Mouse (Mus musculus): ENCODE results near the gene Lonp1. TPM values are rescaled to one million over a fixed set of nuclear protein-coding genes. Genes with fewer than 3 reads are reported as not detected.
A peak's percentile ranks its signal among the peaks of the same experiment; 100 is the strongest.

Lonp1 gene
- polyA plus RNA-seq, 1 experiment from 2014 or later, result 62.6 TPM

DNA sequence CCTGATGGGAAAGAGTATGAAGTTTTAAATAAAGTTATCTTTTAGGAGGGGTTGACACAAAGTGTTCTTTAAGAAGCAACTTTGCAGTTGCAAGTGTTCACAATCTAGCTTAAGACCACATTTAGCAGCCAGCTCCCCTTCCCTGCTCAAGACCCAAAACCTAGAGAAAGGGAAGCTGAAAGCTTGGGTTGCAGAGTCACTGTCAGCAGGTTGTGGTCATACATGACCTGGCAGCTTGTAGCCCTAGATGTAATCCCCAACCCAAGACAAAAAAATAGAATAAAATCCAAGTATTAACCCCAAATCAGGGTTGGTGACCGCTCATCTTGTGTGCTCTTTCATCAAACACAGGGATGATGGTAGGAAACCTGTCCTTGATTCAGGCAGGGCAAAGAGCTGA is 43.6 kb downstream of the Lonp1 start:
- Histone ChIP-seq H3K4me3 (replicated peaks) (peak overlapping the region; percentile 87), H3K9me3 (no peaks in the 10 kb centered on the region), H3K27ac (no peak overlapping the region), H3K4me1 (replicated peaks) (peaks cover 41% of the 10 kb centered on the region), H3K4me2 (replicated peaks) (peak overlapping the region; percentile 76), H3K9ac (peak overlapping the region; percentile 89), H3K27me3 (replicated peaks) (no peaks in the 10 kb centered on the region), H3K36me3 (peaks cover 42% of the 10 kb centered on the region)
- no peak for ATAC-seq
- 71% methylated on average over 1 of the region's 1 CpGs for WGBS

DNA sequence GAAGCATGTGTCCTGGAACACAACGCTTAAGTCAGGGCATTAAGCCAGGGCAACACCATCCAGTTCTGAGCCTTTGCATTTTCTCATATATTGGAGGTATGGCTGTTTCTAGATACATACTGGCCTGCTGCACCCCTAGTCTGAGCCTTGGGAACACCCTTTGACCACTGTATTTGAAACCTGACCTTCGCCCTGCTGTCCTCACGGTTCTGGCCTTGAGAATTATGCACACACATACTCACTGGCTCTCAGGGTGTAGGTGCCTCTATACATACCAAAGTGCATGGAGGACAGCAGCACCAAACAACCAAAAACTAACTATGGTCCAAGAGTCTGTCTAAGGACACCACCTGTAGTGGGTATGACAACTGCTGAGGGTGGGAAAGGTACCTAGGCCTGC is 53.7 kb downstream of the Lonp1 start:
- WGBS, result 80% methylated on average over 3 of the region's 3 CpGs
- Histone ChIP-seq H3K27me3 (replicated peaks) (no peaks in the 10 kb centered on the region), H3K4me3 (replicated peaks) (no peak overlapping the region), H3K4me1 (replicated peaks) (0 out of 2 replicates have a peak, but pooled peaks cover 7% of the 10 kb centered on the region), H3K4me2 (replicated peaks) (no peak overlapping the region), H3K27ac (no peak overlapping the region), H3K36me3 (peaks cover 75% of the 10 kb centered on the region), H3K9ac (no peak overlapping the region), H3K9me3 (no peaks in the 10 kb centered on the region)
- ATAC-seq, result peak; percentile 60

DNA sequence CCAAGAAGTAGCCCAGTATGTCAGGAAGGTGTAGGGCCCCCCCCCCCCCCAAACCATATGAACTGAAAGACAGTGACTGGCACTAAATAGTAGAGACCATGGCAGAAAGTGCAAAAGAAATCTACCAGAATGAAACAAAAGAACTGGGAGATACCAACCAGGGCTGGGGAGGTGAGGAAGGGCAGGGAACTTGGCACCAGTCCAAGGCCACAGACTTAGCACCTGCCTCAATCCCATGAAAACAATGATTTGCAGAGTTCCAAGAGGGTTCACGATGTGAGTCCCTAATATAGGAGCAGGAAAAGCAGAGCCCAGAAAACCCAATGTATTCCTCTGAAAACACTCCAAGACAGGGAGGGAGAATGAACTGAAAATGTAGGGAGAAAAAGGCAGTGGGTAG is 54.5 kb downstream of the Lonp1 start:
- Histone ChIP-seq H3K9me3 (no peaks in the 10 kb centered on the region), H3K27ac (no peak overlapping the region), H3K27me3 (replicated peaks) (no peaks in the 10 kb centered on the region), H3K9ac (no peak overlapping the region), H3K4me3 (replicated peaks) (no peak overlapping the region), H3K4me2 (replicated peaks) (no peak overlapping the region), H3K4me1 (replicated peaks) (0 out of 2 replicates have a peak, but pooled peaks cover 7% of the 10 kb centered on the region), H3K36me3 (peaks cover 77% of the 10 kb centered on the region)
- ATAC-seq, result 0 out of 2 replicates have a peak, but pooled peaks have one; percentile 61
- WGBS, result 40% methylated on average over 1 of the region's 1 CpGs

DNA sequence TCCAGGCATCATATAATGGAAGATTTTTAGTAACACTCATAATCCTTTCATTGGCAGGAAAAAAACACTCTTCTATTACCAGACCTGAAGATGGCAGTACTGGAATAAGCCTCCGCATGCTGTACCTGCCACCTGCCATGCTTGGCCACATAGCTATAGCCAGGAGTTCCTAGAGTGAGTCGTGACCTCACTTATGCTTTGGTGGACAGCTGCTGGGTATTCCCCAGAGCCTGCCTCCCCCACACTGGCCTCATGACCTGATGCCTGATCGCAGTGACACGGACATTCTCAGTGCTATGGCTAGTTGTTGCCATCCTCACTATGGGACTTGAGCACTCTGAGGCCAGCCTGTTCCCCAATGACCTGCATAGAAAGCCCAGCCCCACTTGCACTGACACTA is 56.4 kb downstream of the Lonp1 start:
- Histone ChIP-seq H3K36me3 (peaks cover 84% of the 10 kb centered on the region), H3K4me1 (replicated peaks) (0 out of 2 replicates have a peak, but pooled peaks cover 7% of the 10 kb centered on the region), H3K9ac (no peak overlapping the region), H3K27me3 (replicated peaks) (no peaks in the 10 kb centered on the region), H3K9me3 (no peaks in the 10 kb centered on the region), H3K4me2 (replicated peaks) (no peak overlapping the region), H3K4me3 (replicated peaks) (no peak overlapping the region), H3K27ac (no peak overlapping the region)
- no peak for ATAC-seq
- WGBS, result 91% methylated on average over 4 of the region's 4 CpGs

DNA sequence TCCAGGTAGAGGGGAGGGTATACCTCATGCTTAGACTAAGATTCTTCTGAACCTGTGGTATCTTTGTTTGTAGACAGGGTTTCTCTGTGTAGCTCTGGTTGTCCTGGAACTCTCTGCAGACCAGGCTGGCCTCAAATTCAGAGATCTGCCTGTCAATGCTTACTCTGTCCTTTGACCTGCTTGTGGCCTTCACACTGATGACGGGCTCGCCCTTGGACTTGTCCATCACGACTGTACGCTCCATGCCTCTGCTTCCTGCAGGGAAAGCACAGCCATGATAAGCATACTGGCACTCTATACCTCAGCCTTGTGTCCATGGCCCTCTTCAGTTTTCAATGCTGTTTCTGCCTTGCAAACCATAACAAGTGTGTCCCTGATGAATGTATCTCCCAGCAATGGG is 59.3 kb downstream of the Lonp1 start:
- peaks cover 88% of the 10 kb centered on the region for H3K36me3 ChIP-seq
- no peak overlapping the region for H3K4me3 ChIP-seq (replicated peaks)
- 0 out of 2 replicates have a peak, but pooled peaks cover under 1% of the 10 kb centered on the region for H3K4me1 ChIP-seq (replicated peaks)
- H3K9me3 ChIP-seq, result no peaks in the 10 kb centered on the region
- no peak overlapping the region for H3K4me2 ChIP-seq (replicated peaks)
- no peak for ATAC-seq
- no peak overlapping the region for H3K9ac ChIP-seq
- 91% methylated on average over 4 of the region's 4 CpGs for WGBS
- no peak overlapping the region for H3K27ac ChIP-seq
- no peaks in the 10 kb centered on the region for H3K27me3 ChIP-seq (replicated peaks)

DNA sequence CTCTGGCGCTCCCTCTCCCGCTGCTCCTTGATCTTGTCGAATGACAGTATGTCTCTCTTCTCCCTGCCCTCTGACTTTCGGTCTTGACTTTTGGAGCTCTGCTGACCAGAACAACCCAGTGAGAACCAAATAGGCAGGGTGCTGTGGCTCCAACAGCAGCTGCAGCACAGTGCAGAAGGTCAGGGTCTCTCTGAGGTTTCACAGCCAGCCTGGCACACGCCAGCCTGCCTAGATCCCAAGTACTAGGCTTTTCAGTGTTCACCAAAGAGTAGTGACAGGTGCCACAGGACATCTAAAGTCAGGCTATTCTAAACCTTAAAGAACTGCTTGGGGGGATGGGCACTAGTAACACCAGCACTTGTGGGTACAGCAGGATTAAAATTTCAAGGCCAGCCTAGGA is 59.8 kb downstream of the Lonp1 start:
- 96% methylated on average over 5 of the region's 5 CpGs for WGBS
- Histone ChIP-seq H3K36me3 (peaks cover 93% of the 10 kb centered on the region), H3K4me1 (replicated peaks) (no peaks in the 10 kb centered on the region), H3K27me3 (replicated peaks) (no peaks in the 10 kb centered on the region), H3K4me3 (replicated peaks) (no peak overlapping the region), H3K9me3 (no peaks in the 10 kb centered on the region), H3K4me2 (replicated peaks) (no peak overlapping the region), H3K9ac (no peak overlapping the region), H3K27ac (no peak overlapping the region)
- ATAC-seq, result no peak

DNA sequence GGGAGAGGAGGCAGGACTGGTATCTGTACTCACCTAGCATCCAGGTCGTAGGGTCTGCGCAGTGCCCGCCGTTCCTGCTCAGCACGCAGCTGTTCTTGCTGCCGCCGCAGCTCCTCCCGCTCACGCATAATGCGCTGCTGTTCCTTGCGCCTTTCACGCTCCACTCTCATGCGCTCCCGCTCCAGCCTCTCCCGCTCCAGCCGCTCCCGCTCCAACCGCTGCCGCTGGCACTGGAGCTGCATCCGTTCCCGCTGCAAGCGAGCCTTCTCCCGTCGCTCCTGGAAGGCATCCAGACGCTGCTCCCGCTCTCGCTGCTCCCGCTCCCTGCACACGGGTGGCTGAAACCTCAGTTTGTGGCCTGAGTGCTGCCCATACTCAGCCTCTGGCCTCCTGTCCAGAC is 60.4 kb downstream of the Lonp1 start:
- no peak overlapping the region for H3K4me3 ChIP-seq (replicated peaks)
- H3K36me3 ChIP-seq, result peaks cover 93% of the 10 kb centered on the region
- H3K4me1 ChIP-seq (replicated peaks), result no peaks in the 10 kb centered on the region
- H3K9me3 ChIP-seq, result no peaks in the 10 kb centered on the region
- WGBS, result 93% methylated on average over 29 of the region's 29 CpGs
- no peak overlapping the region for H3K9ac ChIP-seq
- H3K27ac ChIP-seq, result no peak overlapping the region
- no peak for ATAC-seq
- no peak overlapping the region for H3K4me2 ChIP-seq (replicated peaks)
- H3K27me3 ChIP-seq (replicated peaks), result no peaks in the 10 kb centered on the region

Other genes with a start within 250 kb of the Lonp1 start
- gene Ptprs, start 150.4 kb downstream of the Lonp1 start, polyA plus RNA-seq (2015; fragmentation: Nextera tagmentation; extraction: Ambion mirVana), result 56.3 and 56.8 TPM in 2 replicates
- not detected in 2 replicates for gene Znrf4, start 114.5 kb downstream of the Lonp1 start, polyA plus RNA-seq (2015; fragmentation: Nextera tagmentation; extraction: Ambion mirVana)
- 1.3 and 1.4 TPM in 2 replicates for gene Gm20219, start 72.5 kb downstream of the Lonp1 start, polyA plus RNA-seq (2015; fragmentation: Nextera tagmentation; extraction: Ambion mirVana)
- gene Safb2, start 42.3 kb downstream of the Lonp1 start, polyA plus RNA-seq (2015; fragmentation: Nextera tagmentation; extraction: Ambion mirVana), result 66.7 and 74.7 TPM in 2 replicates
- 79.3 and 86.2 TPM in 2 replicates for gene Safb, start 42.1 kb downstream of the Lonp1 start, polyA plus RNA-seq (2015; fragmentation: Nextera tagmentation; extraction: Ambion mirVana)
- gene 2410015M20Rik, start 17.1 kb downstream of the Lonp1 start, polyA plus RNA-seq (2015; fragmentation: Nextera tagmentation; extraction: Ambion mirVana), result 283 and 287 TPM in 2 replicates
- gene Rpl36, start 13.5 kb downstream of the Lonp1 start, polyA plus RNA-seq (2015; fragmentation: Nextera tagmentation; extraction: Ambion mirVana), result 1,919 and 1,958 TPM in 2 replicates
- gene Catsperd, start 1.3 kb upstream of the Lonp1 start, polyA plus RNA-seq (2015; fragmentation: Nextera tagmentation; extraction: Ambion mirVana), result 0.48 and 0.68 TPM in 2 replicates
- gene Ranbp3, start 46.4 kb upstream of the Lonp1 start, polyA plus RNA-seq (2015; fragmentation: Nextera tagmentation; extraction: Ambion mirVana), result 73.5 and 76.2 TPM in 2 replicates
- 471 and 522 TPM in 2 replicates for gene Ndufa11, start 90.9 kb upstream of the Lonp1 start, polyA plus RNA-seq (2015; fragmentation: Nextera tagmentation; extraction: Ambion mirVana)
- gene Vmac, start 91.1 kb upstream of the Lonp1 start, polyA plus RNA-seq (2015; fragmentation: Nextera tagmentation; extraction: Ambion mirVana), result 14.3 and 15.2 TPM in 2 replicates
- 9.9 and 10.7 TPM in 2 replicates for gene Nrtn, start 130.6 kb upstream of the Lonp1 start, polyA plus RNA-seq (2015; fragmentation: Nextera tagmentation; extraction: Ambion mirVana)
- gene Dus3l, start 137.9 kb upstream of the Lonp1 start, polyA plus RNA-seq (2015; fragmentation: Nextera tagmentation; extraction: Ambion mirVana), result 38.7 and 42.8 TPM in 2 replicates
- 1.2 and 1.6 TPM in 2 replicates for gene Prr22, start 143.4 kb upstream of the Lonp1 start, polyA plus RNA-seq (2015; fragmentation: Nextera tagmentation; extraction: Ambion mirVana)
- 3.1 and 4.4 TPM in 2 replicates for gene Rfx2, start 204.1 kb upstream of the Lonp1 start, polyA plus RNA-seq (2015; fragmentation: Nextera tagmentation; extraction: Ambion mirVana)
- gene Acsbg2, start 247.6 kb upstream of the Lonp1 start, polyA plus RNA-seq (2015; fragmentation: Nextera tagmentation; extraction: Ambion mirVana), result not detected in 2 replicates
- 0.15 and 0.19 TPM in 2 replicates for gene 1700061G19Rik, start 248.6 kb upstream of the Lonp1 start, polyA plus RNA-seq (2015; fragmentation: Nextera tagmentation; extraction: Ambion mirVana)